Mouse (Mus musculus) lung, embryonic 16.5 days (tissue): Measurements from ENCODE around the gene Ncor2. TPM values are rescaled to one million over a fixed set of nuclear protein-coding genes. Genes with fewer than 3 reads are reported as not detected.

ENCODE experiments used
- ATAC-seq: fragments of 200-750 bp; cut with Nextera tagmentation; 2 replicates; pipeline ENCODE4 v1.8.0; 2017; ENCODE audit warnings: low read depth, mild to moderate bottlenecking, moderate library complexity
- H3K27ac ChIP-seq: fragments of 300-500 bp; sonication (generic); 2 replicates; pipeline ENCODE4 v1.5.1; 2014; ENCODE audit warnings: mild to moderate bottlenecking, control low read depth, low read length
- H3K27me3 ChIP-seq: fragments of 300-500 bp; sonication (generic); 2 replicates; pipeline ENCODE4 v1.6.1; 2014; ENCODE audit warnings: low read depth, low read length, mixed read lengths; ENCODE audit not compliant: control insufficient read depth, insufficient read depth
- H3K36me3 ChIP-seq: fragments of 300-500 bp; sonication (generic); 2 replicates; pipeline ENCODE4 v1.6.1; 2014; ENCODE audit warnings: low read length; ENCODE audit not compliant: control insufficient read depth, insufficient read depth
- H3K4me1 ChIP-seq: fragments of 300-500 bp; sonication (generic); replicated peaks from 2 replicates; pipeline ENCODE4 v1.6.1; 2014; ENCODE audit warnings: low read length, mixed read lengths; ENCODE audit not compliant: control insufficient read depth, insufficient read depth
- H3K4me2 ChIP-seq: fragments of 300-500 bp; sonication (generic); 2 replicates; pipeline ENCODE4 v1.6.1; 2014; ENCODE audit warnings: low read depth, low read length, control low read depth
- H3K4me3 ChIP-seq: fragments of 300-500 bp; sonication (generic); 2 replicates; pipeline ENCODE4 v1.5.1; 2014; ENCODE audit warnings: mild to moderate bottlenecking, low read length, control low read depth
- H3K9ac ChIP-seq: fragments of 300-500 bp; sonication (generic); 2 replicates; pipeline ENCODE4 v1.6.1; 2014; ENCODE audit warnings: low read length, control low read depth
- H3K9me3 ChIP-seq: fragments of 300-500 bp; sonication (generic); 2 replicates; pipeline ENCODE4 v1.6.1; 2016; ENCODE audit warnings: low read length; ENCODE audit not compliant: control insufficient read depth
- WGBS: fragments of 180-500 bp; shearing (Covaris S2); extraction: QIAGEN DNeasy Blood & Tissue Kit; methylation state at CpG from one replicate; pipeline ENCODE4 v1.1.7; 2014; 5-methylcytosine and 5-hydroxymethylcytosine counted together
- polyA plus RNA-seq: library from polyadenylated mRNA; unstranded; fragments of >200 nt; fragmentation: Nextera tagmentation; extraction: Ambion mirVana; gene quantifications from 2 replicates; pipeline ENCODE4 v1.2.1, GENCODE M21; 2015

Gene Ncor2
- polyA plus RNA-seq, 1 experiment from 2014 or later = 20.3 TPM

GRCm38 (mm10) chr5:125036483-125036882 is 142.5 kb downstream of the Ncor2 start:
- Histone ChIP-seq H3K27me3 (no peaks in the 10 kb centered on the region), H3K9ac (no peak overlapping the region), H3K27ac (no peak overlapping the region), H3K4me3 (no peak overlapping the region), H3K9me3 (no peaks in the 10 kb centered on the region), H3K4me1 (no peaks in the 10 kb centered on the region), H3K36me3 (peaks cover 51% of the 10 kb centered on the region), H3K4me2 (no peak overlapping the region)
- WGBS = 83% methylated on average over 8 of the region's 8 CpGs
- no peak for ATAC-seq

- no peaks in the 10 kb centered on the region for H3K4me1 ChIP-seq
- 94% methylated on average over 20 of the region's 20 CpGs for WGBS
- H3K4me3 ChIP-seq = no peak overlapping the region
- no peak overlapping the region for H3K27ac ChIP-seq
- no peak overlapping the region for H3K9ac ChIP-seq
- ATAC-seq = no peak
- no peaks in the 10 kb centered on the region for H3K9me3 ChIP-seq
- H3K36me3 ChIP-seq = peaks cover 68% of the 10 kb centered on the region
- no peaks in the 10 kb centered on the region for H3K27me3 ChIP-seq
- H3K4me2 ChIP-seq = no peak overlapping the region
These were observed 150.1 kb downstream of the Ncor2 start for GRCm38 (mm10) chr5:125028911-125029310.

- H3K4me2 ChIP-seq = no peak overlapping the region
- no peak overlapping the region for H3K27ac ChIP-seq
- H3K9me3 ChIP-seq = no peaks in the 10 kb centered on the region
- no peak overlapping the region for H3K4me3 ChIP-seq
- H3K27me3 ChIP-seq = no peaks in the 10 kb centered on the region
- no peaks in the 10 kb centered on the region for H3K4me1 ChIP-seq
- ATAC-seq = no peak
- WGBS = 94% methylated on average over 15 of the region's 15 CpGs
- H3K36me3 ChIP-seq = peaks cover 70% of the 10 kb centered on the region
- no peak overlapping the region for H3K9ac ChIP-seq
These were observed 150.6 kb downstream of the Ncor2 start for GRCm38 (mm10) chr5:125028371-125028770.

GRCm38 (mm10) chr5:125024002-125024401 is 155.0 kb downstream of the Ncor2 start:
- 81% methylated on average over 14 of the region's 14 CpGs for WGBS
- Histone ChIP-seq H3K4me2 (no peak overlapping the region), H3K36me3 (peaks cover 58% of the 10 kb centered on the region), H3K9me3 (no peaks in the 10 kb centered on the region), H3K9ac (no peak overlapping the region), H3K4me3 (no peak overlapping the region), H3K27me3 (no peaks in the 10 kb centered on the region), H3K27ac (no peak overlapping the region), H3K4me1 (no peaks in the 10 kb centered on the region)
- ATAC-seq = no peak

- WGBS = 80% methylated on average over 11 of the region's 11 CpGs
- peaks cover 61% of the 10 kb centered on the region for H3K36me3 ChIP-seq
- no peaks in the 10 kb centered on the region for H3K4me1 ChIP-seq
- H3K9ac ChIP-seq = no peak overlapping the region
- no peaks in the 10 kb centered on the region for H3K27me3 ChIP-seq
- no peak overlapping the region for H3K4me3 ChIP-seq
- H3K27ac ChIP-seq = no peak overlapping the region
- no peak for ATAC-seq
- no peaks in the 10 kb centered on the region for H3K9me3 ChIP-seq
- H3K4me2 ChIP-seq = no peak overlapping the region
These were observed 157.7 kb downstream of the Ncor2 start for GRCm38 (mm10) chr5:125021298-125021697.

- Histone ChIP-seq H3K27ac (no peak overlapping the region), H3K36me3 (peaks cover 52% of the 10 kb centered on the region), H3K4me3 (no peak overlapping the region), H3K4me1 (no peaks in the 10 kb centered on the region), H3K4me2 (no peak overlapping the region), H3K9ac (no peak overlapping the region), H3K27me3 (no peaks in the 10 kb centered on the region), H3K9me3 (no peaks in the 10 kb centered on the region)
- WGBS = 69% methylated on average over 5 of the region's 5 CpGs
- ATAC-seq = no peak
These were observed 159.9 kb downstream of the Ncor2 start for GRCm38 (mm10) chr5:125019099-125019498.

GRCm38 (mm10) chr5:125017332-125017731 is 161.7 kb downstream of the Ncor2 start:
- WGBS = 68% methylated on average over 15 of the region's 15 CpGs
- Histone ChIP-seq H3K9me3 (no peaks in the 10 kb centered on the region), H3K4me2 (no peak overlapping the region), H3K36me3 (peaks cover 44% of the 10 kb centered on the region), H3K9ac (no peak overlapping the region), H3K27me3 (no peaks in the 10 kb centered on the region), H3K4me3 (no peak overlapping the region), H3K4me1 (no peaks in the 10 kb centered on the region), H3K27ac (no peak overlapping the region)
- no peak for ATAC-seq

GRCm38 (mm10) chr5:125016421-125017242 is 162.4 kb downstream of the Ncor2 start:
- ATAC-seq = no peak
- Histone ChIP-seq H3K4me3 (no peak overlapping the region), H3K9ac (no peak overlapping the region), H3K4me1 (no peaks in the 10 kb centered on the region), H3K27me3 (no peaks in the 10 kb centered on the region), H3K4me2 (no peak overlapping the region), H3K36me3 (peaks cover 44% of the 10 kb centered on the region), H3K9me3 (no peaks in the 10 kb centered on the region), H3K27ac (no peak overlapping the region)
- 84% methylated on average over 17 of the region's 17 CpGs for WGBS

GRCm38 (mm10) chr5:125015576-125015975 is 163.4 kb downstream of the Ncor2 start:
- no peaks in the 10 kb centered on the region for H3K4me1 ChIP-seq
- H3K36me3 ChIP-seq = peaks cover 44% of the 10 kb centered on the region
- H3K9ac ChIP-seq = no peak overlapping the region
- WGBS = 79% methylated on average over 9 of the region's 9 CpGs
- H3K4me2 ChIP-seq = no peak overlapping the region
- no peak overlapping the region for H3K27ac ChIP-seq
- H3K27me3 ChIP-seq = no peaks in the 10 kb centered on the region
- H3K4me3 ChIP-seq = no peak overlapping the region
- H3K9me3 ChIP-seq = no peaks in the 10 kb centered on the region
- ATAC-seq = no peak
